ENCODE assay signal across 20 mouse cellular contexts in genomic region chr7:80452241-80452640, GRCm38 (mm10). TPM values are rescaled to one million over a fixed set of nuclear protein-coding genes. Genes with fewer than 3 reads are reported as not detected.
DNase-seq lines count a peak whose midpoint lies in the region; ATAC-seq and TF ChIP-seq lines count a peak whose summit lies in the region.
"Had no signal": no experiment of that assay in that cellular context is flagged by ENCODE, and none has a peak within 500 bp of the region (broad histone marks: within the 10 kb centered on the region; RNA-seq: fewer than 3 reads in every experiment).

No protein-coding gene starts in this region.

- H3K9me3 ChIP-seq in heart, embryonic 12.5 days (replicated peaks): no peaks in the 10 kb centered on the region
- H3K9me3 ChIP-seq in liver, embryonic 11.5 days (ENCODE audit: control insufficient read depth, low read length): no peaks in the 10 kb centered on the region
- no peaks in the 10 kb centered on the region for H3K9me3 ChIP-seq in liver, postnatal 0 days (ENCODE audit: low read length)
- no peaks in the 10 kb centered on the region for H3K9me3 ChIP-seq in forebrain, embryonic 12.5 days
- H3K9me3 ChIP-seq: embryonic facial prominence, embryonic 15.5 days; forebrain, embryonic 15.5 days; G1E had no signal

- peak overlapping the region; percentile 53 for H3K27ac ChIP-seq in heart, embryonic 12.5 days (ENCODE audit: poor library complexity, severe bottlenecking)
- H3K27ac ChIP-seq in liver, adult 2 months (replicated peaks; ENCODE audit: insufficient read depth, low read depth, low read length): peak overlapping the region; percentile 91
- peak overlapping the region; percentile 69 for H3K27ac ChIP-seq in liver, embryonic 11.5 days (ENCODE audit: low read depth, low read length)
- H3K27ac ChIP-seq in liver, postnatal 0 days (ENCODE audit: low read depth): peak overlapping the region; percentile 88
- no peak overlapping the region for H3K27ac ChIP-seq in forebrain, embryonic 12.5 days
- H3K27ac ChIP-seq: embryonic facial prominence, embryonic 15.5 days; forebrain, embryonic 15.5 days; hindbrain, embryonic 14.5 days had no signal

- H3K79me2 ChIP-seq in liver, adult 2 months (ENCODE audit: control insufficient read depth, insufficient read depth, low read length): no peaks in the 10 kb centered on the region

- H3K4me1 ChIP-seq in heart, embryonic 12.5 days (replicated peaks): peaks cover 44% of the 10 kb centered on the region
- H3K4me1 ChIP-seq in liver, adult 2 months (ENCODE audit: control insufficient read depth, insufficient read depth, low read length): peaks cover 27% of the 10 kb centered on the region
- H3K4me1 ChIP-seq in liver, embryonic 11.5 days (replicated peaks; ENCODE audit: control insufficient read depth, insufficient read depth, low read length): peaks cover 30% of the 10 kb centered on the region
- H3K4me1 ChIP-seq in liver, postnatal 0 days (ENCODE audit: insufficient read depth): peaks cover 49% of the 10 kb centered on the region
- H3K4me1 ChIP-seq in forebrain, embryonic 12.5 days: no peaks in the 10 kb centered on the region
- H3K4me1 ChIP-seq: forebrain, embryonic 15.5 days had no signal

- ATAC-seq in heart, embryonic 12.5 days (ENCODE audit: insufficient number of reproducible peaks, low FRiP score): no peak
- ATAC-seq in liver, embryonic 11.5 days (replicated peaks; ENCODE audit: low FRiP score): no peak
- ATAC-seq in liver, postnatal 0 days: no peak; the same call in 1 of the 2 replicates
- ATAC-seq in forebrain, embryonic 12.5 days (ENCODE audit: low FRiP score): no peak
- ATAC-seq: forebrain, embryonic 15.5 days; inflammation-experienced regulatory T-cells, adult 6 months had no signal

- no peak overlapping the region for H3K4me3 ChIP-seq in heart, embryonic 12.5 days
- no peak overlapping the region for H3K4me3 ChIP-seq in liver, adult 2 months (ENCODE audit: insufficient read depth, low read depth, low read length)
- H3K4me3 ChIP-seq in liver, embryonic 11.5 days (ENCODE audit: low read depth, low read length): no peak overlapping the region
- H3K4me3 ChIP-seq in liver, postnatal 0 days (ENCODE audit: low read depth, low read length): no peak overlapping the region
- no peak overlapping the region for H3K4me3 ChIP-seq in forebrain, embryonic 12.5 days (replicated peaks)
- H3K4me3 ChIP-seq: embryonic facial prominence, embryonic 15.5 days; forebrain, embryonic 15.5 days had no signal

- TF ChIP-seq CTCF in liver, adult 2 months (IDR thresholded peaks at IDR 0.05; ENCODE audit: low read depth, low read length): no peak
- no peak for TF ChIP-seq CTCF in liver, postnatal 0 days (IDR thresholded peaks at IDR 0.05; ENCODE audit: low read depth)

- no peaks in the 10 kb centered on the region for H3K27me3 ChIP-seq in heart, embryonic 12.5 days (replicated peaks)
- no peaks in the 10 kb centered on the region for H3K27me3 ChIP-seq in liver, adult 2 months (ENCODE audit: control insufficient read depth, insufficient read depth, low read length)
- H3K27me3 ChIP-seq in liver, embryonic 11.5 days (replicated peaks; ENCODE audit: control insufficient read depth, insufficient read depth, low read length): no peaks in the 10 kb centered on the region
- no peaks in the 10 kb centered on the region for H3K27me3 ChIP-seq in liver, postnatal 0 days (ENCODE audit: insufficient read depth, low read length)
- H3K27me3 ChIP-seq in forebrain, embryonic 12.5 days: no peaks in the 10 kb centered on the region
- H3K27me3 ChIP-seq: CH12.LX; embryonic facial prominence, embryonic 15.5 days; forebrain, embryonic 15.5 days had no signal

- no peak overlapping the region for H3K9ac ChIP-seq in heart, embryonic 12.5 days
- peak overlapping the region; percentile 56 for H3K9ac ChIP-seq in liver, adult 2 months (ENCODE audit: low read depth, low read length)
- no peak overlapping the region for H3K9ac ChIP-seq in liver, embryonic 11.5 days (ENCODE audit: low read depth, low read length)
- H3K9ac ChIP-seq in liver, postnatal 0 days (replicated peaks): no peak overlapping the region
- H3K9ac ChIP-seq in forebrain, embryonic 12.5 days: no peak overlapping the region
- H3K9ac ChIP-seq: embryonic facial prominence, embryonic 15.5 days; forebrain, embryonic 15.5 days; hindbrain, embryonic 14.5 days had no signal

- H3K36me3 ChIP-seq in heart, embryonic 12.5 days: peaks cover 24% of the 10 kb centered on the region
- no peaks in the 10 kb centered on the region for H3K36me3 ChIP-seq in liver, adult 2 months (ENCODE audit: control insufficient read depth, insufficient read depth, low read length)
- H3K36me3 ChIP-seq in liver, embryonic 11.5 days (ENCODE audit: control insufficient read depth, insufficient read depth, low read length): peaks cover 28% of the 10 kb centered on the region
- H3K36me3 ChIP-seq in liver, postnatal 0 days (replicated peaks; ENCODE audit: insufficient read depth, low read length): peaks cover 17% of the 10 kb centered on the region
- peaks cover 43% of the 10 kb centered on the region for H3K36me3 ChIP-seq in forebrain, embryonic 12.5 days (replicated peaks)

- DNase-seq in heart, adult 9 months (ENCODE audit: low spot score in 2 of 2): no peak
- no peak for DNase-seq in liver, adult 2 months (ENCODE audit: extremely low read depth, low read depth, low spot score)
- no peak for DNase-seq in liver
- no peak for DNase-seq in liver, embryonic 11.5 days (ENCODE audit: low spot score)
- no peak for DNase-seq in liver, postnatal 0 days
- DNase-seq: adrenal gland, postnatal 25 days; B cell, adult 2 months; cerebellum, adult 8-10 months; layer of hippocampus, postnatal 36 days; lung, adult 2 months; lung, postnatal 14 days had no signal

- TF ChIP-seq EP300 in liver, postnatal 0 days (IDR thresholded peaks at IDR 0.05; ENCODE audit: low read depth): no peak

- TF ChIP-seq POLR2A in liver, adult 2 months (IDR thresholded peaks at IDR 0.05; ENCODE audit: extremely low read depth, insufficient read depth, low read length): no peak

- H3K4me2 ChIP-seq in heart, embryonic 12.5 days: no peak overlapping the region
- no peak overlapping the region for H3K4me2 ChIP-seq in liver, embryonic 11.5 days
- no peak overlapping the region for H3K4me2 ChIP-seq in liver, postnatal 0 days (ENCODE audit: low read depth, low read length)
- no peak overlapping the region for H3K4me2 ChIP-seq in forebrain, embryonic 12.5 days
- H3K4me2 ChIP-seq: embryonic facial prominence, embryonic 15.5 days; forebrain, embryonic 15.5 days; hindbrain, embryonic 14.5 days; midbrain, embryonic 11.5 days had no signal

- WGBS in heart, embryonic 12.5 days: 69% methylated on average over 5 of the region's 5 CpGs
- 53% methylated on average over 5 of the region's 5 CpGs for WGBS in liver, adult 2 months
- 87% methylated on average over 5 of the region's 5 CpGs for WGBS in liver, embryonic 11.5 days
- WGBS in liver, postnatal 0 days (ENCODE audit: insufficient replicate concordance): 78% methylated on average over 5 of the region's 5 CpGs
- WGBS in forebrain, embryonic 12.5 days: 81% methylated on average over 5 of the region's 5 CpGs

RNA-seq across cellular contexts. Expression of gene Furin, which starts 47.0 kb away (rescaled TPM):
- polyA plus RNA-seq in heart, embryonic 12.5 days (2016; fragmentation: Nextera tagmentation; extraction: Ambion mirVana): 24.5 and 25.9 TPM in 2 replicates
- 26.5 and 42.6 TPM in 2 replicates for total RNA-seq in liver, adult 2 months (2014; rRNA removed)
- 152 and 163 TPM in 2 replicates for polyA plus RNA-seq in liver, adult 2 months (2012; rRNA removed)
- 8.3 and 10.4 TPM in 2 replicates for polyA plus RNA-seq in liver, embryonic 11.5 days (2014; fragmentation: Nextera tagmentation; extraction: Ambion mirVana)
- polyA plus RNA-seq in liver, postnatal 0 days (2015; fragmentation: Nextera tagmentation; extraction: Ambion mirVana): 17.7 and 18.0 TPM in 2 replicates
- polyA plus RNA-seq in forebrain, embryonic 12.5 days (2016; fragmentation: Nextera tagmentation; extraction: Ambion mirVana): 3.3 and 4.3 TPM in 2 replicates
